Mouse (Mus musculus): ENCODE results near the gene Aprt. TPM values are rescaled to one million over a fixed set of nuclear protein-coding genes. Genes with fewer than 3 reads are reported as not detected.

Gene Aprt
- total and polyA plus RNA-seq, 3 experiments, result 516 to 561 (median 524) TPM

GRCm38 (mm10) chr8:122577116-122577515 lies 407 bp upstream of the Aprt start:
- in situ Hi-C loops (cut with MboI; ENCODE audit: low pct_ligation_motif_present, low pct_unique_long_range_greater_than_20kb, low sequenced_read_pairs), result no loop called here
- TF ChIP-seq MAX (IDR thresholded peaks at IDR 0.05; ENCODE audit: low read length) (no peak), ZNF384 (IDR thresholded peaks at IDR 0.05; ENCODE audit: low read depth, low read length) (no peak), GABPA (IDR thresholded peaks at IDR 0.05; ENCODE audit: insufficient replicate concordance, low read depth, low read length) (no peak), CHD1 (IDR thresholded peaks at IDR 0.05; ENCODE audit: low read depth, low read length) (no peak), SIN3A (IDR thresholded peaks at IDR 0.05; ENCODE audit: low read length) (no peak), SMC3 (IDR thresholded peaks at IDR 0.05; ENCODE audit: low read depth, low read length) (no peak), MAZ (IDR thresholded peaks at IDR 0.05; ENCODE audit: low read depth, low read length) (no peak), TBP (conservative IDR thresholded peaks at IDR 0.05; ENCODE audit: low read depth, low read length) (no peak), ZC3H11A (IDR thresholded peaks at IDR 0.05; ENCODE audit: low read depth, low read length) (no peak), KAT2A (IDR thresholded peaks at IDR 0.05; ENCODE audit: insufficient replicate concordance, low read length) (no peak), MEF2A (IDR thresholded peaks at IDR 0.05; ENCODE audit: borderline replicate concordance, low read depth, low read length) (no peak), ZKSCAN1 (IDR thresholded peaks at IDR 0.05; ENCODE audit: borderline replicate concordance, low read depth, low read length) (no peak)
- H3K4me3 ChIP-seq (replicated peaks in 1 of 3; ENCODE audit: low read depth in 2 of 3, low read length in 2 of 3, poor library complexity in 1 of 3), result peak overlapping the region in 1 of 3 experiments; percentile 89
- H3K79me2 ChIP-seq (replicated peaks; ENCODE audit: control insufficient read depth, extremely low read depth, insufficient read depth, poor library complexity, severe bottlenecking), result peaks cover 17% of the 10 kb centered on the region
- H3K27me3 ChIP-seq (replicated peaks), result no peaks in the 10 kb centered on the region
- dilution Hi-C loops (cut with MboI; ENCODE audit: extremely low pct_ligation_motif_present, extremely low pct_unique_long_range_greater_than_20kb, low sequenced_read_pairs), result no loop called here
- H3K27ac ChIP-seq (ENCODE audit: insufficient read depth, low read depth), result no peak overlapping the region
- peaks cover 15 to 64% of the 10 kb centered on the region in 2 experiments for H3K36me3 ChIP-seq (replicated peaks in 1 of 2; ENCODE audit: control insufficient read depth in 1 of 2, insufficient read depth in 1 of 2, low read length in 1 of 2)
- H3K4me2 ChIP-seq (ENCODE audit: insufficient read depth, low read depth, poor library complexity, severe bottlenecking), result no peak overlapping the region
- no peak for DNase-seq (ENCODE audit: extremely low read depth)
- H3K4me1 ChIP-seq (ENCODE audit: control insufficient read depth in 1 of 2, insufficient read depth in 2 of 2), result peaks cover 16 to 37% of the 10 kb centered on the region in 2 experiments
- no peak overlapping the region for H3K9ac ChIP-seq (ENCODE audit: insufficient read depth, low read depth)
- no peaks in the 10 kb centered on the region for H3K9me3 ChIP-seq (replicated peaks; ENCODE audit: low read length)

GRCm38 (mm10) chr8:122575735-122576647 lies 718 bp downstream of the Aprt start:
- Histone ChIP-seq H3K4me3 (replicated peaks in 1 of 3; ENCODE audit: low read depth in 2 of 3, low read length in 2 of 3, poor library complexity in 1 of 3) (peak overlapping the region; percentile 76 to 91 (median 89)), H3K4me1 (ENCODE audit: control insufficient read depth in 1 of 2, insufficient read depth in 2 of 2) (peaks cover 15 to 37% of the 10 kb centered on the region in 2 experiments), H3K27ac (ENCODE audit: insufficient read depth, low read depth) (peak overlapping the region; percentile 29), H3K9ac (ENCODE audit: insufficient read depth, low read depth) (peak overlapping the region; percentile 70), H3K9me3 (replicated peaks; ENCODE audit: low read length) (no peaks in the 10 kb centered on the region), H3K36me3 (replicated peaks in 1 of 2; ENCODE audit: control insufficient read depth in 1 of 2, insufficient read depth in 1 of 2, low read length in 1 of 2) (peaks cover 27 to 70% of the 10 kb centered on the region in 2 experiments), H3K27me3 (replicated peaks) (no peaks in the 10 kb centered on the region), H3K4me2 (ENCODE audit: insufficient read depth, low read depth, poor library complexity, severe bottlenecking) (peak overlapping the region; percentile 55), H3K79me2 (replicated peaks; ENCODE audit: control insufficient read depth, extremely low read depth, insufficient read depth, poor library complexity, severe bottlenecking) (peaks cover 17% of the 10 kb centered on the region)
- TF ChIP-seq SIN3A (IDR thresholded peaks at IDR 0.05; ENCODE audit: low read length) (peak; percentile 21), UBTF (IDR thresholded peaks at IDR 0.05; ENCODE audit: low read depth, low read length) (no peak)
- in situ Hi-C loops (cut with MboI; ENCODE audit: low pct_ligation_motif_present, low pct_unique_long_range_greater_than_20kb, low sequenced_read_pairs) (no loop called here), dilution Hi-C loops (cut with MboI; ENCODE audit: extremely low pct_ligation_motif_present, extremely low pct_unique_long_range_greater_than_20kb, low sequenced_read_pairs) (no loop called here)
- DNase-seq (ENCODE audit: extremely low read depth), result no peak

Data from CH12.LX (cell line).